Mouse (Mus musculus): Measurements from ENCODE around the gene Stxbp4. TPM values are rescaled to one million over a fixed set of nuclear protein-coding genes. Genes with fewer than 3 reads are reported as not detected.

Stxbp4 gene
- polyA plus RNA-seq, 1 experiment from 2014 or later = 26.5 TPM

- DNase-seq (no peak), ATAC-seq (ENCODE audit: insufficient read depth) (no peak)
- TF ChIP-seq CTCF (IDR thresholded peaks at IDR 0.05; ENCODE audit: low read depth) = no peak
- Histone ChIP-seq H3K4me2 (no peak overlapping the region), H3K4me3 (ENCODE audit: low read depth, low read length) (no peak overlapping the region), H3K4me1 (ENCODE audit: insufficient read depth) (no peaks in the 10 kb centered on the region), H3K9ac (no peak overlapping the region), H3K27ac (ENCODE audit: low read depth) (no peak overlapping the region), H3K9me3 (ENCODE audit: low read depth, low read length) (no peaks in the 10 kb centered on the region), H3K27me3 (ENCODE audit: insufficient read depth, low read length) (no peaks in the 10 kb centered on the region), H3K36me3 (ENCODE audit: insufficient read depth) (no peaks in the 10 kb centered on the region)
- 44% methylated on average over 5 of the region's 5 CpGs for WGBS
Observed at GRCm38 (mm10) chr11:90498461-90498860, 139.4 kb downstream of the Stxbp4 start.

DNA sequence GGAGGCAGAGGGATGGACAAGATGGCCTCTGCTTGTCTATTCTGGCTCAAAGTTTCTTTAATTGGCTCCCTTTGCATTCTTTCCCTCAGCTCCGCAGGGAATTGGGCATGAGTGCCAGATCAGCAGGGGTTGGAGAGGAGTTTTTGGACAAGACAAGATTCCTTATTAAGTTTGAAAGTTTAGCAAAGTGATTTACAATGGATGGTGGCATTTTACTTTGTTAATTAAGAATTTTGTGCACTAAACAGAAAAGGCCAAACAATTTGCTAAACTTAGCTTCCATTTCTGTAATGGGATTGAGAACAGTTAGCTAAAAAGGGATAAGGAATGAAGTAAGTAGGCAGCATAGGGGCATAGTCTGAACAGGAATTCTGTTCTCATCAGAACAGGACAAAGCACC lies 142.9 kb downstream of the Stxbp4 start:
- Histone ChIP-seq H3K4me2 (no peak overlapping the region), H3K4me1 (ENCODE audit: insufficient read depth) (no peaks in the 10 kb centered on the region), H3K27me3 (ENCODE audit: insufficient read depth, low read length) (no peaks in the 10 kb centered on the region), H3K27ac (ENCODE audit: low read depth) (no peak overlapping the region), H3K36me3 (ENCODE audit: insufficient read depth) (no peaks in the 10 kb centered on the region), H3K9me3 (ENCODE audit: low read depth, low read length) (no peaks in the 10 kb centered on the region), H3K4me3 (ENCODE audit: low read depth, low read length) (no peak overlapping the region), H3K9ac (no peak overlapping the region)
- TF ChIP-seq CTCF (IDR thresholded peaks at IDR 0.05; ENCODE audit: low read depth) = no peak
- DNase-seq = no peak
- 86% methylated on average over 1 of the region's 1 CpGs for WGBS
- ATAC-seq (ENCODE audit: insufficient read depth) = no peak

- Histone ChIP-seq H3K27me3 (ENCODE audit: insufficient read depth, low read length) (no peaks in the 10 kb centered on the region), H3K4me1 (ENCODE audit: insufficient read depth) (no peaks in the 10 kb centered on the region), H3K4me2 (no peak overlapping the region), H3K36me3 (ENCODE audit: insufficient read depth) (0 out of 2 replicates have a peak, but pooled peaks cover 6% of the 10 kb centered on the region), H3K4me3 (ENCODE audit: low read depth, low read length) (no peak overlapping the region), H3K9ac (no peak overlapping the region), H3K27ac (ENCODE audit: low read depth) (no peak overlapping the region), H3K9me3 (ENCODE audit: low read depth, low read length) (no peaks in the 10 kb centered on the region)
- 78% methylated on average over 4 of the region's 4 CpGs for WGBS
- no peak for TF ChIP-seq CTCF (IDR thresholded peaks at IDR 0.05; ENCODE audit: low read depth)
- no peak for ATAC-seq (ENCODE audit: insufficient read depth)
- no peak for DNase-seq
Observed at GRCm38 (mm10) chr11:90492511-90492910, 145.4 kb downstream of the Stxbp4 start.

DNA sequence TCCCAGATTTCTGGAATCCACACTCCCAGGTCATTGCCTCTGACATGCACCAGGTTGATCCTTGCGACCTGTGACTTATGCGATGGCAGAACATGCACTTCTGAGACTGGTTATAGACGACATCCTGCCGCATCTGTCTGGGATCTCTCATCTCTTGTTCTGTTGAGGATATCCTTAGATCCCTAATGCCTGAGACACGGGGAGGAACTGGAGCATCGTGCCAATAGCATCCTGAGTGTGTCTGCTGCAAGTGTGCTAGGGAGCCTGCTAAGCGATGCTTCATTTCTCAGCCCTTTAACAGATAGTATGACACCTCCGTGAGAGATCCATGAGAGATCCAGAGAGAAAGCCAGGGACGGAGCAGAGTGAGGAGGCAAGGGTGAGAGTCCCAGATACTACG lies 148.7 kb downstream of the Stxbp4 start:
- Histone ChIP-seq H3K4me3 (ENCODE audit: low read depth, low read length) (no peak overlapping the region), H3K4me2 (no peak overlapping the region), H3K9ac (no peak overlapping the region), H3K4me1 (ENCODE audit: insufficient read depth) (no peaks in the 10 kb centered on the region), H3K27ac (ENCODE audit: low read depth) (no peak overlapping the region), H3K9me3 (ENCODE audit: low read depth, low read length) (no peaks in the 10 kb centered on the region), H3K27me3 (ENCODE audit: insufficient read depth, low read length) (no peaks in the 10 kb centered on the region), H3K36me3 (ENCODE audit: insufficient read depth) (0 out of 2 replicates have a peak, but pooled peaks cover 6% of the 10 kb centered on the region)
- no peak for DNase-seq
- 88% methylated on average over 10 of the region's 10 CpGs for WGBS
- no peak for ATAC-seq (ENCODE audit: insufficient read depth)
- TF ChIP-seq CTCF (IDR thresholded peaks at IDR 0.05; ENCODE audit: low read depth) = no peak

- Histone ChIP-seq H3K4me2 (no peak overlapping the region), H3K27me3 (ENCODE audit: insufficient read depth, low read length) (no peaks in the 10 kb centered on the region), H3K27ac (ENCODE audit: low read depth) (no peak overlapping the region), H3K36me3 (ENCODE audit: insufficient read depth) (0 out of 2 replicates have a peak, but pooled peaks cover 6% of the 10 kb centered on the region), H3K4me1 (ENCODE audit: insufficient read depth) (no peaks in the 10 kb centered on the region), H3K9me3 (ENCODE audit: low read depth, low read length) (no peaks in the 10 kb centered on the region), H3K4me3 (ENCODE audit: low read depth, low read length) (no peak overlapping the region), H3K9ac (no peak overlapping the region)
- ATAC-seq (ENCODE audit: insufficient read depth) (no peak), DNase-seq (no peak)
- no peak for TF ChIP-seq CTCF (IDR thresholded peaks at IDR 0.05; ENCODE audit: low read depth)
- WGBS = 93% methylated on average over 8 of the region's 8 CpGs
Observed at GRCm38 (mm10) chr11:90487686-90488085, 150.2 kb downstream of the Stxbp4 start.

- no peak overlapping the region for H3K9ac ChIP-seq
- no peaks in the 10 kb centered on the region for H3K4me1 ChIP-seq (ENCODE audit: insufficient read depth)
- H3K4me2 ChIP-seq = no peak overlapping the region
- no peak overlapping the region for H3K4me3 ChIP-seq (ENCODE audit: low read depth, low read length)
- DNase-seq = no peak
- H3K27ac ChIP-seq (ENCODE audit: low read depth) = no peak overlapping the region
- ATAC-seq (ENCODE audit: insufficient read depth) = no peak
- 0 out of 2 replicates have a peak, but pooled peaks cover 6% of the 10 kb centered on the region for H3K36me3 ChIP-seq (ENCODE audit: insufficient read depth)
- no peak for TF ChIP-seq CTCF (IDR thresholded peaks at IDR 0.05; ENCODE audit: low read depth)
- no peaks in the 10 kb centered on the region for H3K9me3 ChIP-seq (ENCODE audit: low read depth, low read length)
- no peaks in the 10 kb centered on the region for H3K27me3 ChIP-seq (ENCODE audit: insufficient read depth, low read length)
- 84% methylated on average over 14 of the region's 14 CpGs for WGBS
Observed at GRCm38 (mm10) chr11:90484750-90485637, 152.9 kb downstream of the Stxbp4 start.

DNA sequence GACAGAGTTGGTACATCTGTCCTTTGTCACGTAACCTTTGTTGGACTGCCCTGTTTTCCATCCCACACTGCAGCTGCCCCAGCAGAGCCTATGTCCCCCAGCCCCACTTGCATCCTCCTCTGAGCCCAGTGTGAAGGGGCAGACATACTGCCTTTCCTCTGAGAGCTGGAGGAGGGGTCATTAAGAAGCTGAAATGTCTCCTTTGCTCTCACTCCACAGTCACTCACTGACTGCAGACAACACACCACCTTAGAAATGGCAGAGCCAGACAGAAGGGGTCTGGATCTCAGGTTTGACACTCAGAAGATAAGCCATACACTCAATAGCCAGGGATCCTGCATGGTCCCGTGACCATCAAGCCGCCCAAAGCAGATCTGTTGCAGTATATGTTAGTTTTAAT lies 154.1 kb downstream of the Stxbp4 start:
- 79% methylated on average over 3 of the region's 3 CpGs for WGBS
- Histone ChIP-seq H3K4me1 (ENCODE audit: insufficient read depth) (no peaks in the 10 kb centered on the region), H3K36me3 (ENCODE audit: insufficient read depth) (0 out of 2 replicates have a peak, but pooled peaks cover 6% of the 10 kb centered on the region), H3K27me3 (ENCODE audit: insufficient read depth, low read length) (no peaks in the 10 kb centered on the region), H3K27ac (ENCODE audit: low read depth) (no peak overlapping the region), H3K4me2 (no peak overlapping the region), H3K9me3 (ENCODE audit: low read depth, low read length) (no peaks in the 10 kb centered on the region), H3K4me3 (ENCODE audit: low read depth, low read length) (no peak overlapping the region), H3K9ac (no peak overlapping the region)
- TF ChIP-seq CTCF (IDR thresholded peaks at IDR 0.05; ENCODE audit: low read depth) = no peak
- ATAC-seq (ENCODE audit: insufficient read depth) (no peak), DNase-seq (no peak)

Data from lung, embryonic 14.5 days (tissue).